Mouse (Mus musculus) lung, adult 2 months (tissue): ENCODE measurements at regions not wholly inside any gene's neighbourhood (a gene's known extent, or its start where the extent isn't known, plus 50 kb on each side); places are given as distances from the start of the nearest gene placed in this dataset.
"Not testable (repeated sequence)": the region's sequence is repeated elsewhere in the genome, so short reads cannot be mapped to it uniquely, and the experiment has no call there.

Experiments
- DNase-seq: peaks from one replicate; pipeline ENCODE4 v3.0.0; 2022
- H3K4me1 ChIP-seq: fragments of 200-500 bp; 2 replicates; pipeline ENCODE4 v1.6.1; 2011; ENCODE audit warnings: low read length; ENCODE audit not compliant: control insufficient read depth, insufficient read depth
- H3K4me3 ChIP-seq: fragments of 200-500 bp; replicated peaks from 2 replicates; pipeline ENCODE3; 2011; ENCODE audit warnings: low read depth, mild to moderate bottlenecking, control low read depth, low read length; ENCODE audit errors: extremely low read depth
- CTCF ChIP-seq: fragments of 200-500 bp; IDR thresholded peaks from 2 replicates; pipeline ENCODE4 v1.5.1; 2011; ENCODE audit warnings: mild to moderate bottlenecking, low read length, control low read depth; ENCODE audit not compliant: insufficient read depth
- POLR2A ChIP-seq: fragments of 200-500 bp; IDR thresholded peaks from 2 replicates; pipeline ENCODE4 v1.6.1; 2011; ENCODE audit warnings: low read depth, mild to moderate bottlenecking, control low read depth, low read length, borderline replicate concordance; ENCODE audit errors: extremely low read depth
- WGBS: fragments of 180-500 bp; shearing (Covaris S2); methylation state at CpG from one replicate; pipeline ENCODE4 v1.1.7; 2018; 5-methylcytosine and 5-hydroxymethylcytosine counted together

- Histone ChIP-seq H3K4me1 (no peaks in the 10 kb centered on the region), H3K4me3 (no peak overlapping the region)
- no peak for TF ChIP-seq CTCF
- TF ChIP-seq POLR2A: no peak
- 64% methylated on average over 6 of the region's 6 CpGs for WGBS
- DNase-seq: no peak
These were observed 186.7 kb upstream of the Gm17728 start for GRCm38 (mm10) chr17:9235141-9235571.

DNA sequence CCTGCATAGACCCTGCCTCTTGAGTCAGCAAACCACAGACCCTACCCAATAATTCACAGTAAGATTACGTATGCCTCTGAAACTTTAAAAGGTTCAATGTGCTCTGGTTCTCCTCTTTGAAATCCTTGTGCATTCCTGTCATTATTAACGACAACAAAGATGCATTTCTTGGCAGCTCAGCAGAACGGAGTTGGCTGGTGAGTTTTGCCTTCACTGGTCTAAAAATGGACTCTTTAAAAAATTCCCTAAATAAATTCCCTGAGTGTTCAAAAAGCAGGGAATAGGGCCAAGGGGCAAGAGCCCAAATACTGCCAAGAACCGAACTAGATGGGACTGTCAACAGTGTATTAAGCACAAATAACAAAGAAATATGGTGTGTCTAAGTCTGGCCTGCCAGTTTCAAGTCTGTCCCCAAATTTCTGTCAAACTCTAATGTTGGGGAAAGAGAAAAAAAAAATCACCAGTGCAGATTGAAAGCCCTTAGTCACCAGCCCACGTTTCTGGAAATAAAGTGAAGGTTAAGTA is 163.2 kb upstream of the Gm17728 start:
- no peak overlapping the region for H3K4me3 ChIP-seq
- DNase-seq: no peak
- no peaks in the 10 kb centered on the region for H3K4me1 ChIP-seq
- TF ChIP-seq POLR2A (no peak), CTCF (no peak)
- WGBS: 51% methylated on average over 5 of the region's 5 CpGs

- no peaks in the 10 kb centered on the region for H3K4me1 ChIP-seq
- WGBS: 64% methylated on average over 3 of the region's 3 CpGs
- no peak for DNase-seq
- TF ChIP-seq POLR2A (no peak), CTCF (no peak)
- H3K4me3 ChIP-seq: no peak overlapping the region
These were observed 153.1 kb upstream of the Gm17728 start for GRCm38 (mm10) chr17:9268776-9269175.

GRCm38 (mm10) chr17:9278046-9278445 is 143.8 kb upstream of the Gm17728 start:
- not testable (repeated sequence) for H3K4me1 ChIP-seq, H3K4me3 ChIP-seq, DNase-seq
- WGBS: 36% methylated on average over 3 of the region's 3 CpGs

DNA sequence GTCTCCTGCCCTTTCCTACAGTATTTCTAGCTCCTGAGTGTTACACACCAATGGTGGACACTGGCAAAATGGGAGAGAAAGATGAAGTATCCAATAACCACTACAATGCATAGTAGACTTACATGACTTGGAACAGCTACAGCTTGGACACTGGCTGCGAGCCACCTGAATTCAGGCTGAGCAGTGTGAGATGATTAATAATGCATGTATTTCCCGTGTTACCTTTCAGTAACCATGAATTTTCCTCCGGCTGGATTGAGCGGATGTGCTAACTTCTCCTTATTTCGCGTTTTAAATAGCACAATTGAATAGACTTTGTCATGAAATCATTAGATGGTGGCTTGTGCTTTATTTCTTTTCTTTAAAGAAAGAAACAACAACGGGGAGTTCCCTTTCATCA is 142.4 kb upstream of the Gm17728 start:
- no peak overlapping the region for H3K4me3 ChIP-seq
- no peak for DNase-seq
- H3K4me1 ChIP-seq: no peaks in the 10 kb centered on the region
- TF ChIP-seq CTCF (no peak), POLR2A (no peak)
- 83% methylated on average over 7 of the region's 7 CpGs for WGBS

- H3K4me1 ChIP-seq: no peaks in the 10 kb centered on the region
- TF ChIP-seq CTCF: no peak
- TF ChIP-seq POLR2A: no peak
- H3K4me3 ChIP-seq: no peak overlapping the region
- 72% methylated on average over 5 of the region's 5 CpGs for WGBS
- DNase-seq: no peak
These were observed 140.0 kb upstream of the Gm17728 start for GRCm38 (mm10) chr17:9281891-9282290.

- 82% methylated on average over 7 of the region's 7 CpGs for WGBS
- TF ChIP-seq CTCF (no peak), POLR2A (no peak)
- no peak for DNase-seq
- Histone ChIP-seq H3K4me1 (no peaks in the 10 kb centered on the region), H3K4me3 (no peak overlapping the region)
These were observed 139.3 kb upstream of the Gm17728 start for GRCm38 (mm10) chr17:9282333-9283176.

GRCm38 (mm10) chr17:9286431-9286830 is 135.4 kb upstream of the Gm17728 start:
- TF ChIP-seq CTCF: 0 out of 2 replicates have a peak, but pooled peaks have one; percentile 1
- no peak for TF ChIP-seq POLR2A
- no peak for DNase-seq

DNA sequence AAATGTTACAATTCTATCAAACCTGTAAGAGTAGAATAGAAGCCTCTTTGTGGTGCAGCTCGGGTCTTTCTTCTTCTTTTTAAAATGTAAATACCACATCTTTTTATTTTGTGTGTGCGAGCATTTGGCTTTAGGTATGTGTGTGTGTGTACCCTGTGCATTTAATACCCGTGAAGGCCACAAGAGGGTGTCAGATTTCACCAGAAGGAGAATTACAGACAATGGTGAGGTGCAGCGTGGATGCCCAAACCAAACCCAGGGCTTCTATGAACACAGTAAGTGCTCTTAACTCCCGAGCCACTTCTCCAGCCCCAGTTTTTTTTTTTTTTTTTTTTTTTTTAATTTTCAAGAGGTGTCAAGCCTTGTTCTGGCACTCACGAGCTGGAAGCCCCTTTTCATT is 135.0 kb upstream of the Gm17728 start:
- Histone ChIP-seq H3K4me1 (no peaks in the 10 kb centered on the region), H3K4me3 (no peak overlapping the region)
- 49% methylated on average over 6 of the region's 6 CpGs for WGBS
- TF ChIP-seq CTCF: no peak
- no peak for TF ChIP-seq POLR2A
- DNase-seq: no peak

More at GRCm38 (mm10) chr17:9286431-9286830, 135.4 kb upstream of the Gm17728 start:
- WGBS: 50% methylated on average over 5 of the region's 5 CpGs
- Histone ChIP-seq H3K4me3 (no peak overlapping the region), H3K4me1 (no peaks in the 10 kb centered on the region)

GRCm38 (mm10) chr17:9287682-9288081 is 134.2 kb upstream of the Gm17728 start:
- Histone ChIP-seq H3K4me3 (no peak overlapping the region), H3K4me1 (no peaks in the 10 kb centered on the region)
- WGBS: 48% methylated on average over 9 of the region's 9 CpGs
- DNase-seq: no peak
- TF ChIP-seq CTCF: no peak
- no peak for TF ChIP-seq POLR2A
